Mouse (Mus musculus) spleen, adult 2 months (tissue): ENCODE results near the gene Olfr453.

Experiments
- CTCF ChIP-seq: fragments of 200-500 bp; IDR thresholded peaks from 2 replicates; pipeline ENCODE4 v1.5.1; 2011; ENCODE audit warnings: mild to moderate bottlenecking, inconsistent platforms; ENCODE audit not compliant: insufficient read depth, insufficient read length, insufficient replicate concordance; ENCODE audit errors: extremely low read depth
- POLR2A ChIP-seq: fragments of 200-500 bp; IDR thresholded peaks from 2 replicates; pipeline ENCODE4 v1.6.1; 2011; ENCODE audit warnings: low read depth, low read length, inconsistent platforms

DNA sequence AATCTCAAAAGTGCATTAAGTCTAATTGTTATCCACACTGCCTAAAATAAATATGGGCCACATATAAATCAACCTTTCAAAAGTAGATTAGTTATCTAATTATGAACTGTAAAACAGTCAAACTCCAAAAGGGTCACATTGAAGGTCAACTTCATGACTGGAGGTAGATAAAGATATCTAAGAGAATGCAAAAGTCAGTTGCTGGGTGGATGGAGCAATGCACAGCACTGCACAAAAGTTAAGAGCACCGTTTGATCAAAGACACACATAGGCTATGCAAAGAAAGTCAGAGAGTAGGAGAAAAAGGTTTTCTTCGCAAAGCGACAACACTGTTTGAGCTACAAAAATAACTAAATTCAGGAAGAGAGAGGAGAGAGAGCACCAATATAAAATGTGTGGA is 55.8 kb downstream of the Olfr453 start:
- no peak for TF ChIP-seq CTCF
- no peak for TF ChIP-seq POLR2A
